Mouse (Mus musculus) adrenal gland, adult 2 months (tissue): ENCODE results near the gene Srpk2. TPM values are rescaled to one million over a fixed set of nuclear protein-coding genes. Genes with fewer than 3 reads are reported as not detected.
A peak's percentile ranks its signal among the peaks of the same experiment; 100 is the strongest.
"Not testable (repeated sequence)": the region's sequence is repeated elsewhere in the genome, so short reads cannot be mapped to it uniquely, and the experiment has no call there.

Source experiments
- DNase-seq: peaks from one replicate; pipeline ENCODE4 v3.0.0; 2021
- polyA plus RNA-seq: library from polyadenylated mRNA; depleted of rRNA; stranded (reverse); fragments of >200 nt; gene quantifications from 2 replicates; pipeline ENCODE4 v1.2.3, GENCODE M21; 2012
- total RNA-seq, 2 experiments: library from RNA; stranded (reverse); gene quantifications; 2 replicates each; pipeline ENCODE4 v1.2.3; 2021

Srpk2 gene
- total and polyA plus RNA-seq, 3 experiments, result 2.3 to 54.2 (median 51.5) TPM

DNA sequence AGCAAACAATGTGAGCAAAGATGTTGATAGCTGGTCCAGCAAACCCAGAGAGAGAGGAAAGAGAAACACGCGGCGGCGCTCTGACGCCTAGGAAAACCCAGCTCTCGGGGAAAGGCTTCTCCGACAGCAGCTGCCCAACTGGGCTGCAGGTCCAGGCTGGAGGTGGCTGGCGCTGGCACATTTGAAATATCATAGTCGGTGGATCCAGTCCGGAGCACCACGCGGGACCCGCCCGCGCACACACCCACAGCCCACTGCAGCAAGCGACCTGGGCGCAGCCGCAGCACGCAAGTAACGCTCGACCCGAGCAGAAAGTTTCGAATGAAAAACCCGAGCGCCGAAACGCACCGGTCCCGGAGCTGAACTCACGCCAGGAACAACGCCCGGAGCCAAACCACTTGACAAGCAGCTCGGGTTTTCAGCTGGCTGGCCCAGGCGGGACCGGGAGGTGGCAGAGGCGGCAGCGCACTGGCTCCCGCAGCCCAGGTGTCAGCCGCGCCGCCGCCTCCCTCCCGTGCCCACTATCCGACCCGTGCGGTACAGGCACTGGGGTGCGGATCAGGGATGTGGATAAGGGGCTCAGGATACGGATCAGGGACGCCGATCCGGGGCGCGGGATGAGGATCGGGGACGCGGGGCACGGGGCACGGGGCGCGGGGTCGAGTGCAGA lies 9.5 kb downstream of the Srpk2 start:
- DNase-seq, result peak; percentile 83

DNA sequence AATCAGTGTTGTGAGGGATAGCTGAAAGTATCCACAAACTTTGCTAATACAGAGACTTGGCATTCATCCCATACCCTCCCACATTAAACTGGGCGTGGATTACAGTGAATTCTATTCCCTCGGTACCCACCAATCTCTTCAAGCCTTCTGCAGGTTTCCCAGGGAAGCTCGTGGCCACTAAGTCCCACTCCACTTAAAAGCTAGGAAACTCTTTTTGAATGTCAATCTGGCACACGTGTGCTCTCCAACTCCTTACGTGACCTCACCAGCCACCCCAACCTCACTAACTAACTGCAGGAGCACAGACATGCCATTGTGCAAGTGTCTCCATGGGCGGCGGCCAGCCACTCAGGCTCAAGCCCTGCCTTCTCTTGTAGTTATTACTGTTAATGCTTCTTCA lies 12.3 kb downstream of the Srpk2 start:
- peak; percentile 24 for DNase-seq

DNA sequence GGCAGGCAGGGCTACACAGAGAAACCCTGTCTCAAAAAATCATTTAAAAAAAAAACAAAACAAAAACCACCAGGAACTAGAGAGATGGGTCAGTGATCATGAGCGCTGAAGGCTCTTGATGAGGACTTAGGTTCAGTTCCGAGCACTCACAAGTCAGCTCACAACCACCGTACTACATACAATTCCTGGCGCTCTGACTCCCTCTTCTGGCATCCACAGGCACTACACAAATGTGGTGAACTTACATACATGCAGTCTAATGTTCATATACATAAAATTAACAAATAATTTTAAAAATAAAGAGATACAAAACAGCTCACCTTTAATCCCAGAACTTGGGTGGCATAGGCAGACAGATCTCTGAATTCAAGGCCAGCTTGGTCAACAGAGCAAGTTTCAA lies 13.5 kb downstream of the Srpk2 start:
- DNase-seq, result no peak

DNA sequence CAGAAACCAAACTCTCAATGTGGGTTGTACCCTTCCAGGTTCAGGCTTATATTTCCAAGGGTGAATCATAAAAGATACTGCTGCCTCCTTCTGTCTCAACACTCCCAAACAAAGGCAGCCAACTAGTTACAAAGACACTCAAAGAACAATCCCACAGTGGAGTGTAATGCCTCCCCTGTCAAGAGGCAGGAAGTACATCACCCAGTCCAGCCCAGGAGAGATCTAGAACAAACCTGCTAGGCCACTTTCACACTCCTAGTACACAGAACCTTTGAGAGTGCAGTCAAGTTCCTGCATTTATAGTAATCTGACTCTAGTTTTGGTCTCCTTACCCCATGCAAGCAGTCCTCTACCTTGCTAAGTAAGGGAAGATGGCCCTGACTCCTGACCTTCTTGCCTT lies 18.5 kb downstream of the Srpk2 start:
- no peak for DNase-seq

DNA sequence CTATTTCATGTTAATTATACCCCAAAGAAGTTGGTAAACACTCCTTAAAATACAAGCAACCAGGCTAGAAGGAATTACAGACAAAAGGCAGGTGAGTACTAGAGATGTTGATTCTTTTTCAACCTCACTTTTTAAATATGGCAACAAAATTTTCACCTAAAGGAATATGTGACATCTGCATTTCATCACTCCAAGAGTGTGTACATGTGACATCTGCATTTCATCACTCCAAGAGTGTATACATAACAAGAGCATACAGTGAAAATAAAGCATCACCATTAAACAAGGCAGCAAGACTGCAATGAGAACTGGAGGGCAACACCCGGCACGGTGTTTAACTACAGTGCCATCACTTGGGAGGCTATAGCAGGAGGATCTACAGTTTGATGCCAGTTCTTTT lies 23.2 kb downstream of the Srpk2 start:
- no peak for DNase-seq

DNA sequence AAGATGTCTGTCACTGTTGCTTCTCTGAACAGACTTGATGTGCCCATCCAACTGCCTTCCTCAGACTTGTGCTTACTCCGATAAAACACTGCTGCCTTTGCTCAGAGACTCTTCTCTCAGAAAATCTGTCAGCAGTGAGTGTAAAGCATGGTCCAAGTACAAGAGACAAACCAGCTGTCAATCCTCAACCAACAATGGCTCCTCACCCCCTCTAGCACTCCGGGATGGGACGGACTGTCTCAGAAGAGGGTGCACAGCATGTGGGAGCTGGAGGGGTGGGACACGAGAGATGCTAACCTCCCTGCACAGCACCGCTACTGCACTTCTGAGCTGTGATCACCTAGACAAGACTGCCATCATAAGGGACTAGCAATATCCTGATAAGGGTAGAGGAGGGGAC lies 26.4 kb downstream of the Srpk2 start:
- DNase-seq, result no peak

DNA sequence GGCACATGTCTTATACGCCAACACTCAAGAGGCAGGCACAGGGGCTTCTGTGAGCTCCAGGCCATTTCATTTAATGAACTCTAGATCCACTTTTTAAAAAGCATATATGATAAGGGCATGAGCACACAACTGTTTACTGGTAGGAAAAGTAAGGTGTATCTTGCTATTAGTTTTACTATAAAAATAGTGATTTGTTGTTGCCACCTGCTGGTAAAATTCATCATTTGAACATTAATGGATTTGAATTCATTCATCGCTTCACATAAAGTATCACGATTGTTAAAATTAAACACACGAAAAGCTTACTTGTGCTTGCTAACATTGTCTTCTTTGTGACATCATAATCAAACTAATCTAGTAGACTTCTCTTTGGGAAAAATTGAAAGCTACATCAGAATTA lies 27.8 kb downstream of the Srpk2 start:
- DNase-seq, result no peak

DNA sequence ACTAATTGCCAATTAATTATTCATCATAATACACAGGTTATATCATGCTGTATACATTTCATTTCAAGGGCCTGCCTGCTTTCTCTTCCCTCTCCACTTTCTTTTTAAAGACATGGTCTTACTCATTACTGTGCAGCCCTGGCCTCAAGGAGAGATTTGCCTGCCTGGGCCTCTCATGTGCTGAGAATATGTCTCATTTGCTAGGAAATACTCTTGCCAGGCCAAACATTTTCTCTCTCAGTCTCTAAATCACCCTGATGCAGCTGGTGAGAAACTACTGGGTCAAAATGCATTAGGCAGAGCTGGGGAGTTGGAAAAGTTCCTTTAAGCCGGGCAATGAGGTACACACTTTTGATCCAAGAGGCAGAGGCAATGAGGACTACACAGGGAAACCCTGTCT lies 29.4 kb downstream of the Srpk2 start:
- no peak for DNase-seq

DNA sequence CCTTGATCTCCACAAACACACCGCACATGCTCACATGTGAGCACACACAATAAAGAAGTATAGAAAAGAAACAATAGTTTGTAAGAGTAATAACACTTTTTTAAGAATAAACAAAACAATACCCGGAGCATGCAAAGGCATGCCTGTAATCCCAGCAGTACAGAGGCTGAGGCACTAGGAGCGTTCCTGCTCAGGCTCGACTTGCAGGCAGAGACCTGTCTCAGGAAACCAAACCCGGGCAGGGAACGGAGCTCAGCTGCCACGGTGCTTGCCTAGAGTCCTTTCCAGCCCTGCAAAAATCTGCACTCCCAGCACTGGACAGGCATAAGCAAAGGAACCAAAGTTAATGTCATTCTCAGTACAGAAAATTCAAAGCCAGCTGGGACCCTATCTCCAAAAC lies 32.1 kb downstream of the Srpk2 start:
- no peak for DNase-seq

DNA sequence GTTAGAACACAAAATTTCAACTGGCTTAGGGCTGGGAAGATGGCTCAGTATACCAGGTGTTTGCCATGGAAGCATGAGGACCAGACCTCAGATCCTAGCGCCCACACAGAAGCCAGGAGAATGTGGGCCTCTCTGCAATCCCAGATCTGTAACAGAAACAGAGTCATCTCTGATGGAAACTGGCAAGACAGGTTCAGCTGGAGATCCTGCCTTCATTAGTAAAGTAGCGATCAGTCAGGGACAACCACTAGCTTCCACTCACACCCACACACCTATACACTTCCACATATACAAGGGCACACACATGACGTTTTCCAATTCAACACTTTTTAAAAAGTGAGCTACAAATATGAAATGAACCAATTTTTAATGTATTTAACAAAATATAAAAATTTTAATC lies 32.6 kb downstream of the Srpk2 start:
- DNase-seq, result no peak

DNA sequence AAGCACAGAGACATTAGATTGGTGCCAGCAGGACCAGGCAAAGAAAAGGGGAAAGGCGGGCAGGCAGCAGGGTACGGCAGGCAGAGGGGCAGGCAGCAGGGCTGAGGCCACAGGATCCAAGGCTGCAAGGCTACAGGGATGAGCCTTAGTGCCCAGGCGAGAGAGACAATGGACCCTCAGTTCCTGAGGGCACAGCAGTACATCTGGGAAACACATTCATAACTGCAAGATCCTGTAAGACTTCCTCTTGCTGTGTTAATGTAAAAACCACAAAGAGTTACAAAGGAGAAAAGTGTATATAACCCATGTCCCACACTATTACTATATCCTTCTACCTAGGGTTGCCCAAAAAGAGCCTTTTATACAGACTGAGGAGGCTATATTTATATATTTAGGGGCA lies 33.9 kb downstream of the Srpk2 start:
- no peak for DNase-seq

DNA sequence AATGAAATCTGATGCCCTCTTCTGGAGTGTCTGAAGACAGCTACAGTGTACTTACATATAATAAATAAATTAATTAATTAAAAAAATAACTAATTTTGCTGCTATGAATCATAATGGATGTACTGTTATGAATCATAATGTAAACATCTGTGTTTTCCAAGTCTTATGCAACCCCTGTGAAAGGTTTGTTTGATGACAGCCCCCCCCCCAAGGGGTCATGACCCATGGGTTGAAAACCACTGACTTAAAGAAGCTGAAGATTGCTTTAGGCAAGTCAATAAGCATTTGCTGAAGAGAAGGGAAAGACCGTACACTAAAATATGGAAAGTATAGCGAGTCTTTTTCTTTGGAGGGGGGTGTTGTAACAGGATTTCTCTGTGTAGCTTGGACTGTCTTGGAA lies 35.2 kb downstream of the Srpk2 start:
- DNase-seq, result no peak

DNA sequence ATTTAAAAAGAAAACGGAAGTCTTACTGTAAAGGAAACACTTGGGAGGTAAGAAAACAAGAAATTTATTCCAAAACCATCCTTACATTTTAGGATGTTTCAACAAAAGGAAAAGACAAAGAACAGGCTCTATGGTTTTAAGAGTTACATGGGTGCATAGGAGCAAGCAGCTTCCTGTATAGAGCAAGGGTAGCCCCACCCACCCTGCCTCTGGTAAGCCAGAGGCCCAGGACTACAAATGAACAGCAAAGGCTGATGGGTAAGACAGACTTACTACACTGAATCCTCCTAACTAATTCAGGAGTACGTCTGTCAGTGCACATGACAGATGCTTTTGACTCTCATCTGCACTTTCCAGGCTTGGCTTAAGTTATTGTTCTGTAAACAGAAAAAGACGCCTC lies 38.7 kb downstream of the Srpk2 start:
- no peak for DNase-seq

DNA sequence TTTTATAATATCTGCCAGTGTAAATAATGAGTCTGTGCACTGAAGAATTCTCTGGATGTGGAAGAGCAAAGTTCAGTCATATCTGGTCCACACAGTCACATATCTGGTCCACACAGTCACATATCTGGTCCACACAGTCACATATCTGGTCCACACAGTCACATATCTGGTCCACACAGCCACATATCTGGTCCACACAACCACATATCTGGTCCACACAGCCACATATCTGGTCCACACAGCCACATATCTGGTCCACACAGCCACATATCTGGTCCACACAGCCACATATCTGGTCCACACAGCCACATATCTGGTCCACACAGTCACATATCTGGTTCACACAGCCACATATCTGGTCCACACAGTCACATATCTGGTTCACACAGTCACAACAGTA lies 45.2 kb downstream of the Srpk2 start:
- DNase-seq, result not testable (repeated sequence)

DNA sequence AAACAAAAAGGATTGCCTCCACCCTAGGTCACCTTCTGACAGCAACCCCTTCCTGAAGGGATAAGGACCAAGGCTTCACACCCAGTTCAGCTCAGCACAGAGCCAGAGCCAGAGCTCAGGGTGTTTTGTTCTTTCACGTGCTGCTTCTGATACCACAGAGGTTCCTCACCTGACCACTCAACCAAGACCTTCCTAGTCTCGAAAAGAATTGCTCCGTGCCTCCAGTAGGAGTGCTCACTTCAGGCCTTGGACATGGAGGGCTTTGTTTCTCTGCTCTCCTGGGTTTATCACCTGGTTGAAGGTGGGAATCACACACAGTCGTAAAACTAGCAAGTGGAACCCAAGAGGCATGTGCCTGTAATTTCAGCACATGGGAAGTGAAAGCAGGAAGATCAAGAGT lies 46.4 kb downstream of the Srpk2 start:
- DNase-seq, result no peak

DNA sequence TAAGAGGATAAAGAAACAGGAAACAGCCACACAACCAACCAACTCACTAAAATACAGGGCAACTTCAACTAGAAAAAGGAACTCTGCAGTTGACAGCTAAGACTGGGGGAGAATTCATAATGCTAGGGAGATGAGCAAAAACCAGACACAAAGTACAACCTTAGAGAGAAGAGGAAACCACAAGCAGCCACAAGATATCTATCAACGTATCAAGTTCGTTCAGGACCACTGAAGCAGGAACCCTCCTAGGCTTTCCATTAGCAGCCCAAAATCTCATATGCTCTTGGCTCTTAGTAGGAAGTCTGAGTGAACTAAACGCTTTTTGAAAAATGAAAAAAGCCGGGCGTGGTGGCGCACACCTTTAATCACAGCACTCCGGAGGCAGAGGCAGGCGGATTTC lies 47.1 kb downstream of the Srpk2 start:
- DNase-seq, result no peak

DNA sequence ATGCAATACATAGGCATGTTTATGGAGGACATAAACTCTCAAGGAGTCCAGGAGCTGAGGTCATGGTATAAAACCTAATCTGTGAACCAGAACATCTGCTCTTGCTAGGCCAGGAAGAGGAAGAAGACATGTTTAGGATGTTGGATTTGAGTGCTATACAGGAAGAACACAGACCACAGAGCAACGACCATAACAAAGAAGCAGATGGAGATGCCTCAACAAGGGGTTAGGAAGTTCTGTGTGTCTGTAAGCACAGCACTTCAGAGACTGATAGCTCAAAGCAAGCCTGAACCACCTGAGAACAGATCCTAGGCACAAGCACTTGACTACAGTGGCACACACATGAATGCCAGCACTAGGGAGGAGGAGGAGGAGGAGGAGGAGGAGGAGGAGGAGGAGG lies 52.9 kb downstream of the Srpk2 start:
- DNase-seq, result no peak

DNA sequence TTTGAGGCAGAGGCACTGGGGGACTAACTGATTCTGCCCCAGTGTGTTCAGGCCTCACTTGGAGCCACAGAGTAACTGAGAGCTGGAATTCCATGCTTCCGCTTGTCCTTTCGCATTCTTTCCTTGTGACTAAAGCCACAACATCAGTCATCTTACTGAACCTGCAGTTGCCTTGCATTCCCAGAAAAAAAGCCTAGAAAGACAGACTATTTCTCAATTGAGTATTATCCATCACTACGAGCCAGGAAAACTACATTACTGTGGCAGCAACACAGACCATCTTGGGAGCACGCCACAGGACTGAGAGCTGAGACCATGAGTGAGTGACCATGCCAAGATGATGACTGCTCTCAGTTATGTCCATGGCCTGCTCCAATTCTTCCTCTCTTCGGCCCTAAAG lies 57.2 kb downstream of the Srpk2 start:
- DNase-seq, result peak; percentile 14

DNA sequence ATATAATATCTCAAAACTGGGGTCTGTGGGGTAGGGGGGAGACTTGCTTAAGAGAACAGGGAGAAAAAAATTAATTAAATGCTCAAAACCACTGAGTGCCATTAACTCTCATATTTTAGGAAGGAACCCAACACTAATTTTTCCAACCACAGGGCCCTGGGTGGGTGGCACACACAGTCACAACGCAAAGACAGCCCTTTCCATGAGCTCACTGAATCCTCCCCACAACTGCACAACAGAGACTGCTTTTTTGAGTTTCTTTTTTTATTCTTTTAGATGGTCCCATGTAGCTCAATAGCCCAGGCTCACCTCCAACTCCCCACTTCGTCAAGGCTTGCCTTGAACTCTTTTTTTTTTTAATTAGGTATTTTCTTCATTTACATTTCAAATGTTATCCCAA lies 58.2 kb downstream of the Srpk2 start:
- no peak for DNase-seq

DNA sequence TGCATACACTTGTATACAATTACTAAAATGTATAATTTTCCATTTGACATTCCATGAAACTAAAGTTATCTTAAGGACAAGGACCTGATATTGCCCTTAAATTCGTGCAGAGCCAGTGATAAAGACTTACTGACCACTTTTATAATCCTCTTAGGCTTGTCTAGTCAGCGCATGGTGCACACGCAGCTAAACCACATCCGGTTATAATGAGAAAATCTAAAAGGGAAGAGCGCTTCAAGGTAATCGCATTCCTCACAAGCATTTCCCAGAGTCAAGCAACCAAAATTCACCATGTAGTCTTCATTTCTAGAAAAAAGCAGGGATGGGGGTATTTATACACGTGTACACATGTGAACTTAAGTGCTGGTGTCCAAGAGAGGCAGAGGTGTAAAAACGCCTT lies 63.8 kb downstream of the Srpk2 start:
- DNase-seq, result no peak

DNA sequence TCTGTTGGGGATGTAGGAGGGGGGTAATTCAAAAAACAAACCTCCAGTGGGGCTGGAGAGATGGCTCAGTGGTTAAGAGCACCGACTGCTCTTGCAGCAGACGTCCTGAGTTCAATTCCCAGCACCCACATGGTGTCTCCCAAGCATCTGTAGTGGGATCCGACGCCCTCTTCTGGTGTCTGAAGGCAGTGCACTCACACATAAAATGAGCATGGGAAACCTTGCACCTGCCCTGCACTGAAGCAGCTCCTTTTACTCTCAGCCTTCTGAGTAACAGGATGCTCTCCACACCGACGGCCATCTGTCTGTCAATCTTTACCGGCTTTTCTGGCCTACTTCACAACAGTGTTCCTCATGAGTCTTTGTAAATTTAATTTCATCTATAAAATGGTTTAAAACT lies 65.8 kb downstream of the Srpk2 start:
- DNase-seq, result no peak

DNA sequence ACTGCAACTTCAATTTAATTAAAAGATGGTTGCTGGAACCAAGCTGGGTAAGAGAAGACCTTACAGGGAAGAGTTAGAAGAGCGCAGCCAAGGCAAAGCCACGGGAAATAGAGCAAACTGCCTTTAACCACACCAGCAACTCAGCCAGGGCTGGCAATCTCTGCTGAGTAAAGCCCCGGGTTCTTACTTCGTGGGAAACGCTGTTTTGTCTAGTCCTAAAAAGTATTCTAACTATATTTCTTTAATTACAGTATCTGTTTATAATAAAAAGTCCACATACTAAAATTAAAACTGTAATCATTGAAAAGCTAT lies 67.4 kb downstream of the Srpk2 start:
- DNase-seq, result no peak

DNA sequence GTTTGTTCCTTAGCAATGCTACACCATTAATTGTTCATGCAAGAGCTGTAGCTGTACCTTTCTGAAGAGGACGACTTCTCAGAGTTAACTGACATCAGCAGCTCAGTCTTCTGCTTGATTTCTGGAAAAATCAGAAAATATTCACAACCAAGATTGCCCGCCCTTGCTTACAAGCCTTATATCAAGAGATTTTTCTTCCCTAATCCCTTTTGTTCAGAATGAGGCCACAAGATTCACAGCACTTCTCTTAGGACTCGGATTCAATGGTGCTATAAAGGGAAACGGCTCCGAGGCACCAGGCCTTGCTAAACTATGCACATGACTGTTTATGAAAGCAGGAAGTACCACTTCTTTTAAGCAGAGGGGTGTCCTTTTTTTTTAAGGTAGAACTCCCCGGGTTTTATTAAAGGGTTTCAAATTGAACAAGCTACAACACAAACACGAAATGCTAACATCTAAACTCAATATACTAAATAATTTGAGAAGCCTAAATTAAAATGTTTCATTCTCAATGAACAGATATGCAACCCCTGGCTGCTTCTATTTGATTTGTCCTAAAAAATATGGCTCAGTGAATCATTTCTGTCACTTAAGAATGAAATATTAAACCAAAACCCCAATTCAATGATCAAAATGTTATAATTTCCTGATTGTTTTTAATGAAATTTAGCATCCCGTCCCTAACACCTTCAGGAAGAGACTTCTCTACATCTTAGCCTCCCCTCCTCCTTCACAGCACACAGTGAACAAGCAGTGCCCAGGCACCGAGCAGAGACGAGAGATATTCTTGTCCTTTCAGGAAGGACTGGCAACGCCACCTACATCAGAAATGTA lies 67.9 kb downstream of the Srpk2 start:
- peak; percentile 65 for DNase-seq

DNA sequence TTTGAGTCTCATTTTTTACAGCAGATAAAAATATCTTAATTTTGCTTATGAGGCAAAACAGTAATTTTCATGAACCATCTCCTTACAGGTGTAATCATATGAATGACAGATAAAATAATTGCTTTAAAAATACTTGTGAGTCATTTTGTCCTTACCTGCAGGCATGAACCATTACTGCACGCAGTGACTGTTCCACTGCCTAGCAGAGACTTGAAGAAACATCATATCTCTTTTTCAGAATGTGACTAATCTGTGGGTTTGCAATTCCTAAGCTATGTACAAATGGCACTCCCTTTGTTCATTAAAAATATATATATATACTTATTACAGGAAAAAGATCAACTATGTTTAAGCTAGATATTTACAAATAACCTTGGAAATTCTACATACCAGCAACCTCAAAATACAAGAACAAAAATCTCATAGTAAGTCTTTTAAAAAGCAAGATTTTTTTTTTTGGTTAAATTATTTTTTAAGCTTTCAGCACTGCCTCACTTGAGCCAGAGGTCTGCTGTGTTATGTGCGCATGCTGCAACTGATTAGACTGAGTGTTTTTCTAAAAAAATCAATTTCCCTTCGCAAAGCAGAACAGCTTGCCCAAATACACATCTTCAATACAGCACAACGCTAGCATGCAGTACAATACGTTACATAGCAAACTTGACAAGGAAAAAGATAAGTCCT lies 68.7 kb downstream of the Srpk2 start:
- DNase-seq, result no peak
